In genomic region chr13:54266472-54266871, GRCm38 (mm10) we compare ENCODE assay signal across 9 mouse cellular contexts.
A peak's percentile ranks its signal among the peaks of the same experiment; 100 is the strongest.
DNase-seq lines count a peak whose midpoint lies in the region; ATAC-seq and TF ChIP-seq lines count a peak whose summit lies in the region.
"Had no signal": no experiment of that assay in that cellular context is flagged by ENCODE, and none has a peak within 500 bp of the region (broad histone marks: within the 10 kb centered on the region; RNA-seq: fewer than 3 reads in every experiment).

No protein-coding gene starts in this region.

- H3K36me3 ChIP-seq in midbrain, embryonic 16.5 days (ENCODE audit: control insufficient read depth, insufficient read depth, low read length), result no peaks in the 10 kb centered on the region
- H3K36me3 ChIP-seq: liver, embryonic 13.5 days; stomach, embryonic 15.5 days had no signal

- 6% methylated on average over 9 of the region's 9 CpGs for WGBS in cerebellum, adult 2 months
- 20% methylated on average over 9 of the region's 9 CpGs for WGBS in midbrain, embryonic 16.5 days

- no peak for TF ChIP-seq POLR2A in cerebellum, adult 2 months (IDR thresholded peaks at IDR 0.05; ENCODE audit: borderline replicate concordance, insufficient read depth, low read length)

- H3K4me1 ChIP-seq in cerebellum, adult 2 months (ENCODE audit: control insufficient read depth, insufficient read depth, low read length), result peaks cover 52% of the 10 kb centered on the region
- H3K4me1 ChIP-seq in midbrain, embryonic 16.5 days (ENCODE audit: control insufficient read depth, insufficient read depth, low read length), result peaks cover 8% of the 10 kb centered on the region
- H3K4me1 ChIP-seq: liver, embryonic 13.5 days; stomach, embryonic 15.5 days had no signal

- H3K9me3 ChIP-seq in midbrain, embryonic 16.5 days (replicated peaks; ENCODE audit: control insufficient read depth, low read length, poor library complexity, severe bottlenecking), result no peaks in the 10 kb centered on the region
- H3K9me3 ChIP-seq: liver, embryonic 13.5 days; stomach, embryonic 15.5 days had no signal

- ATAC-seq in midbrain, embryonic 16.5 days, result peak; percentile 72; the same call in 1 of the 2 replicates

- H3K27me3 ChIP-seq in cerebellum, adult 2 months (ENCODE audit: control insufficient read depth, insufficient read depth, low read length), result no peaks in the 10 kb centered on the region
- no peaks in the 10 kb centered on the region for H3K27me3 ChIP-seq in midbrain, embryonic 16.5 days (ENCODE audit: control insufficient read depth, insufficient read depth, low read depth, low read length)
- H3K27me3 ChIP-seq: liver, embryonic 13.5 days; stomach, embryonic 15.5 days had no signal

- peak overlapping the region; percentile 92 for H3K27ac ChIP-seq in cerebellum, adult 2 months (ENCODE audit: insufficient read depth, low read length)
- no peak overlapping the region for H3K27ac ChIP-seq in midbrain, embryonic 16.5 days (ENCODE audit: low read length)
- H3K27ac ChIP-seq: liver, embryonic 13.5 days; stomach, embryonic 15.5 days had no signal

- TF ChIP-seq CTCF in cerebellum, adult 2 months (IDR thresholded peaks at IDR 0.05; ENCODE audit: borderline replicate concordance, insufficient read depth, low read depth, low read length), result no peak

- no peak overlapping the region for H3K9ac ChIP-seq in midbrain, embryonic 16.5 days (ENCODE audit: low read depth, low read length)
- H3K9ac ChIP-seq: liver, embryonic 13.5 days; stomach, embryonic 15.5 days had no signal

- DNase-seq in cerebellum, adult 2 months, result peak; percentile 93 to 99
- DNase-seq in embryo, embryonic 9.5 days (ENCODE audit: extremely low spot score), result peak; percentile 20
- DNase-seq in layer of hippocampus, adult 11-12 months (ENCODE audit: low spot score), result peak; percentile 84
- DNase-seq in spleen, postnatal 4 days (ENCODE audit: low spot score in 2 of 2), result no peak
- DNase-seq in kidney, adult 18-20 months, result no peak
- no peak for DNase-seq in frontal cortex, postnatal 25 days (ENCODE audit: low spot score in 2 of 2)
- DNase-seq: liver, embryonic 13.5 days had no signal

- H3K4me2 ChIP-seq in midbrain, embryonic 16.5 days (ENCODE audit: low read length), result peak overlapping the region; percentile 4; the same call in 1 of the 2 replicates
- H3K4me2 ChIP-seq: liver, embryonic 13.5 days; stomach, embryonic 15.5 days had no signal

- no peak overlapping the region for H3K4me3 ChIP-seq in cerebellum, adult 2 months (replicated peaks; ENCODE audit: insufficient read depth, low read depth, low read length)
- H3K4me3 ChIP-seq in midbrain, embryonic 16.5 days (ENCODE audit: low read depth, low read length), result no peak overlapping the region
- H3K4me3 ChIP-seq: liver, embryonic 13.5 days; stomach, embryonic 15.5 days had no signal

Comparison
In these comparisons a context has a peak if more than half of its experiments do, and no peak if none do; other contexts are left out.
1. DNase-seq: peak in cerebellum, adult 2 months (2 of 2), embryo, embryonic 9.5 days (single experiment) and layer of hippocampus, adult 11-12 months (single experiment); none in spleen, postnatal 4 days (0 of 2), kidney, adult 18-20 months (single experiment) and frontal cortex, postnatal 25 days (0 of 2).